Mouse (Mus musculus) cerebellum, adult 2 months (tissue): ENCODE data around the gene Sh2d3c.

Experiments used
- CTCF ChIP-seq: fragments of 200-500 bp; IDR thresholded peaks from 2 replicates; pipeline ENCODE4 v1.5.1; 2011; ENCODE audit warnings: low read depth, mild to moderate bottlenecking, control low read depth, low read length, moderate library complexity, borderline replicate concordance; ENCODE audit not compliant: insufficient read depth
- POLR2A ChIP-seq: fragments of 200-500 bp; IDR thresholded peaks from 2 replicates; pipeline ENCODE4 v1.6.1; 2011; ENCODE audit warnings: low read length, control low read depth, borderline replicate concordance; ENCODE audit not compliant: insufficient read depth

DNA sequence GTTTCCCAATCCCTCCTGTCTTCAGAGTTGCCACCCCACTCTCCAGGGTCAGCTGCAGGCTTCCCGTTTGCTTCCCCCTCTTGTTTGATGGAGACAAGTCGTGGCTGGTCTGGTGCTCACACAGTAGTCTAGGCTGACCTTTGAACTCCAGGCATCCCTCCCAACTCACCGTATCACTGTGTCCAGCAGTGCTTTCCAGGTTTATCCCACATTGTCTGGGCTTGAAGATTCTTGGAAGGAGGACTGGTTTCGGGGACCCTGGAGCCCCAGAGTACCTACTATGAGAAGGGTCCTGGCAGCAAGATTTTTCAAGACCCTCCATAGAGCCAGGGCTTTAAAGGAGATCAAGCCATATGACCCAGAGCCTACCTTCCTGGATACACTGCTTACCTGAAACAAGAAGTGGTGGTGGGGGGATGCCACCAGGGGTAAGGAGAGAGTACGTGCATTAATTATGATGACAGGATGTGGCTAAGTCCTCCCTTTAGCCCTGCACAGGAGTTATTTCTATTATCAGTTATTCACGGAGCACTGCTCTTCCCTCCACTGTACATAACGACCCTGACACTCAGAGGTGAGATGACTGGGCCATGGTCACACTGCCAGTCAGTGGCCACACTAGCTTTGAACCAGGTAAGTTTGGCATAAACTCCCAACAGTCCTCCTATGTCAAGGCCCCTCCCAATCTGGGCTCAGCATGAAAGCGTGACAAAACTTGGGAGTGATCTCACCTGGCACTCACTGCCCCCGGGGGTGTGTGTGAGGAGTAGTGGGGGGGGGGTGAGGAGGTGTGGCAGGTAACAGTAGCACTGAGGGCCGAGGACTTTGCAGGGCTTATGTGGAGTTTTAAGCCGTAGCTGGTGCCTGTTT is 6.5 kb upstream of the Sh2d3c start:
- no peak for TF ChIP-seq POLR2A
- TF ChIP-seq CTCF = no peak
